Mouse (Mus musculus) G1E (cell line): ENCODE measurements at regions not wholly inside any gene's neighbourhood (a gene's known extent, or its start where the extent isn't known, plus 50 kb on each side); places are given as distances from the start of the nearest gene placed in this dataset.

Experiments
- CTCF ChIP-seq: IDR thresholded peaks from 2 replicates; pipeline ENCODE4 v1.5.1; 2012; ENCODE audit warnings: low read depth, low read length, inconsistent platforms, mixed read lengths
- GATA1 ChIP-seq: IDR thresholded peaks from 2 replicates; pipeline ENCODE4 v1.6.1; 2012; ENCODE audit warnings: borderline replicate concordance, low read length, inconsistent platforms, mixed read lengths
- POLR2AphosphoS5 ChIP-seq: IDR thresholded peaks from 2 replicates; pipeline ENCODE4 v1.6.1; 2012; ENCODE audit warnings: low read depth, low read length, inconsistent platforms; ENCODE audit not compliant: insufficient replicate concordance
- TAL1 ChIP-seq: conservative IDR thresholded peaks from 2 replicates; pipeline ENCODE4 v1.6.1; 2012; ENCODE audit warnings: low read depth, low read length, inconsistent platforms, mixed read lengths

- TF ChIP-seq TAL1 (no peak), GATA1 (no peak), CTCF (no peak), POLR2AphosphoS5 (no peak)
Measured at GRCm38 (mm10) chr6:99908066-99908465, 181.9 kb upstream of the Prok2 start.
